Mouse (Mus musculus) testis, postnatal 14 days (tissue): Measurements from ENCODE around the gene Vmn1r142.
"Not testable (repeated sequence)": the region's sequence is repeated elsewhere in the genome, so short reads cannot be mapped to it uniquely, and the experiment has no call there.

Experiments used
- DNase-seq: peaks from one replicate; pipeline ENCODE4 v3.0.0; 2021; ENCODE audit warnings: low spot score

Gene Vmn1r142

DNA sequence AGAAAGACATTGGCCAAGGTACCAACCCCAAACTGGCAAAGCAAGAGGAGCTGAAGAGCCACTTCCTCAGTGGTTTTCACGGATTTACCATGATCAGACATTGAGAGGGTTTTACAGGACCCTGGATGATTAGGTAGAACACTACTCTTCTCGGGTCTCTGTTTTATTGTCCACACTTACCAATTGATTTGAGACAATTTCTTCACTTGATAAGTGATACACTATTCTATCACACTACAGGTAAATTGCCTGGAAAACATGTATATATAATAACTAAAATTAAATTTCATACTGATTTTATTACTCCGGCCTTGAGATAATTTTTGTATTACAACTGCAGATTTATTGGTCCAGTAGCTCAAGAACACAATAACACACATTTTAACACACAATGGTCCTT, at the start of gene Vmn1r142:
Gene Vmn1r142 (minus strand): TSS at position 101 of the 400 bp plus-strand sequence.
- DNase-seq = not testable (repeated sequence)

DNA sequence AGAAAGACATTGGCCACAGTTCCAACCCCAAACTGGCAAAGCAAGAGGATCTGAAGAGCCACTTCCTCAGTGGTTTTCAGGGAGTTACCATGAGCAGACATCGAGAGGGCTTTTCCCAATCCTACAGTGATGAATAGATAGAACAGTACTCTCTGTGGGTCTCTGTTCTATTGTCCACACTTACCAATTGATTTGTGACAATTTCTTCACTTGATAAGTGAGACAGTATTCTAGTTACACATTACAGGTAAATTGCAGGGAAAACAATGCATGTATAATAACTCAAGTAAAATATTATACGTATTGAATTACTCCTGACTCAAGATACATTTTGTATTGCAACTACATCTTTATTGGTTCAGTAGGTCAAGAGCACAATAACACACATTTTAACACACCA, 37.3 kb upstream of the Vmn1r142 start, which contains the start of gene Gm8653:
Gene Gm8653 (minus strand): TSS at position 101 of the 400 bp plus-strand sequence.
- DNase-seq = not testable (repeated sequence)

DNA sequence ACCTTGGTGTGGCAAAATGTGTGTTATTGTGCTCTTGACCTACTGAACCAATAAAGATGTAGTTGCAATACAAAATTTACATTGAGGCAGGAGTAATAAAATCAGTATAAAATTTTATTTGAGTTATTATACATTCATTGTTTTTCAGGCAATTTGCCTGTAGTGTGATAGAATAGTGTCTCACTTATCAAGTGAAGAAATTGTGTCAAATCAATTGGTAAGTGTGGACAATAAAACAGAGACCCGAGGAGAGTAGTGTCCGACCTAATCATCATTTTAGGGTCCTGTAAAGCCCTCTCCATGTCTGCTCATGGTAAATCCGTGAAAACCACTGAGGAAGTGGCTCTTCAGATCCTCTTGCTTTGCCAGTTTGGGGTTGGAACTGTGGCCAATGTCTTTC, 25.2 kb upstream of the Vmn1r142 start, which contains the start of gene Vmn1r143:
Gene Vmn1r143 (plus strand): TSS at position 301 of the 400 bp plus-strand sequence.
- DNase-seq = not testable (repeated sequence)

DNA sequence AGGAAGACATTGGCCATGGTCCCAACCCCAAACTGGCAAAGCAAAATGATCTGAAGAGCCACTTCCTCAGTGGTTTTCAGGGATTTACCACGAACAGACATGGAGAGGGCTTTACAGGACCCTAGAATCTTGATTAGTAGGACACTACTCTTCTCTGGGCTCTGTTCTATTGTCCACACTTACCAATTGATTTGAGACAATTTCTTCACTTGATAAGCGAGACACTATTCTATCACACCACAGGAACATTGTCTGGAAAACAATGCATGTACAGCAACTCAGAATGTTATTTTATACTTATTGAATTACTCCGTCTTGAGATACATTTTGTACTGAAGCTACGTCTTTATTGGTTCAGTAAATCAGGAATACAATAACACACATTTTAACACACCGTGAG, 29.2 kb downstream of the Vmn1r142 start, which contains the start of gene Gm10666:
Gene Gm10666 (minus strand): TSS at position 101 of the 400 bp plus-strand sequence.
- not testable (repeated sequence) for DNase-seq

DNA sequence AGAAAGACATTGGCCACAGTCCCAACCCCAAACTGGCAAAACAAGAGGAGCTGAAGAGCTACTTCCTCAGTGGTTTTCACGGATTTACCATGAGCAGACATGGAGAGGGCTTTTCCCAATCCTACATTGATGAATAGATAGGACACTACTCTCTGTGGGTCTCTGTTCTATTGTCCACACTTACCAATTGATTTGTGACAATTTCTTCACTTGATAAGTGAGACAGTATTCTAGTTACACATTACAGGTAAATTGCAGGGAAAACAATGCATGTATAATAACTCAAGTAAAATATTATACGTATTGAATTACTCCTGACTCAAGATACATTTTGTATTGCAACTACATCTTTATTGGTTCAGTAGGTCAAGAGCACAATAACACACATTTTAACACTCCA, 45.7 kb downstream of the Vmn1r142 start, which contains the start of gene Gm16451:
Gene Gm16451 (minus strand): TSS at position 101 of the 400 bp plus-strand sequence.
- DNase-seq = not testable (repeated sequence)
